Mouse (Mus musculus) effector memory CD4-positive, alpha-beta T cell, adult 5 months (primary cell): ENCODE results near the gene Armh3. TPM values are rescaled to one million over a fixed set of nuclear protein-coding genes. Genes with fewer than 3 reads are reported as not detected.

ENCODE experiments used
- polyA plus RNA-seq: library from polyadenylated mRNA; unstranded; fragments of 100-300 nt; shearing (Covaris generic); gene quantifications from one replicate; pipeline ENCODE4 v1.2.1, GENCODE M21; 2017

Armh3 gene
- 10.6 TPM for polyA plus RNA-seq

GRCm38 (mm10) chr19:45997785-45998693, at the start of gene Armh3:
Armh3 (minus strand) TSS chr19:45998488.

GRCm38 (mm10) chr19:46044993-46045695, 46.9 kb upstream of the Armh3 start, which contains the start of gene Ldb1:
Ldb1 (minus strand) TSS chr19:46045214.

GRCm38 (mm10) chr19:46044271-46044992, 46.1 kb upstream of the Armh3 start, which contains the start of gene Pprc1:
Pprc1 (plus strand) TSS chr19:46044886.

GRCm38 (mm10) chr19:46003371-46004226, 5.3 kb upstream of the Armh3 start, which contains the start of gene Hps6:
Hps6 (plus strand) TSS chr19:46003508.

GRCm38 (mm10) chr19:45815831-45816405, 182.4 kb downstream of the Armh3 start, which contains the start of gene Kcnip2:
Kcnip2 (minus strand) TSS chr19:45816061.

GRCm38 (mm10) chr19:45783181-45783932, 214.9 kb downstream of the Armh3 start, which contains the start of gene Mgea5:
Mgea5 (minus strand) TSS chr19:45783837.

Other genes with a start within 250 kb of the Armh3 start
- gene Npm3, start 248.9 kb downstream of the Armh3 start, polyA plus RNA-seq = 28.7 TPM
- 306 TPM for gene Mgea5, start 214.7 kb downstream of the Armh3 start, polyA plus RNA-seq
- 3.5 TPM for gene Kcnip2, start 182.4 kb downstream of the Armh3 start, polyA plus RNA-seq
- 6.8 TPM for gene Hps6, start 5.0 kb upstream of the Armh3 start, polyA plus RNA-seq
- gene Pprc1, start 46.4 kb upstream of the Armh3 start, polyA plus RNA-seq = 58.1 TPM
- gene Ldb1, start 46.7 kb upstream of the Armh3 start, polyA plus RNA-seq = 259 TPM
- 96.5 TPM for gene Nolc1, start 77.4 kb upstream of the Armh3 start, polyA plus RNA-seq
- not detected for gene Elovl3, start 133.4 kb upstream of the Armh3 start, polyA plus RNA-seq
- not detected for gene Pitx3, start 149.8 kb upstream of the Armh3 start, polyA plus RNA-seq
- 67.5 TPM for gene Gbf1, start 154.0 kb upstream of the Armh3 start, polyA plus RNA-seq